Mouse (Mus musculus) MEL (cell line): ENCODE data around the gene Sall1.

Source experiments
- CTCF ChIP-seq, 3 experiments: IDR thresholded peaks in 2 of 3; conservative IDR thresholded peaks in 1 of 3; 2 replicates each; pipeline ENCODE4 v1.5.1; 2011 to 2012; ENCODE audit warnings: low read length in 3 of 3, low read depth in 2 of 3, mild to moderate bottlenecking in 2 of 3, improper control_type of control experiment in 1 of 3, inconsistent platforms in 1 of 3, mixed read lengths in 1 of 3, moderate library complexity in 1 of 3; ENCODE audit not compliant: control insufficient read depth in 1 of 3, insufficient read depth in 1 of 3, poor library complexity in 1 of 3, severe bottlenecking in 1 of 3
- MEF2A ChIP-seq: IDR thresholded peaks from 2 replicates; pipeline ENCODE4 v1.6.1; 2014; ENCODE audit warnings: low read depth, mild to moderate bottlenecking, inconsistent platforms, low read length, improper control_type of control experiment; ENCODE audit not compliant: poor library complexity, insufficient replicate concordance, severe bottlenecking; ENCODE audit errors: extremely low read depth
- POLR2A ChIP-seq, 2 experiments: IDR thresholded peaks; 2 replicates each; pipeline ENCODE4 v1.6.1; 2011 to 2012; ENCODE audit warnings: low read length in 2 of 2, mild to moderate bottlenecking in 2 of 2, control low read depth in 1 of 2, improper control_type of control experiment in 1 of 2, low read depth in 1 of 2, moderate library complexity in 1 of 2; ENCODE audit not compliant: control insufficient read depth in 1 of 2, insufficient read depth in 1 of 2, poor library complexity in 1 of 2
- TAL1 ChIP-seq: IDR thresholded peaks from 2 replicates; pipeline ENCODE4 v1.6.1; 2012; ENCODE audit warnings: mild to moderate bottlenecking, inconsistent platforms, low read length, moderate library complexity, mixed read lengths
- ZC3H11A ChIP-seq: IDR thresholded peaks from 2 replicates; pipeline ENCODE4 v1.6.1; 2012; ENCODE audit warnings: low read depth, mild to moderate bottlenecking, inconsistent platforms, low read length, improper control_type of control experiment

GRCm38 (mm10) chr8:89046226-89046625, 2.3 kb upstream of the Sall1 start:
- TF ChIP-seq POLR2A (IDR thresholded peaks at IDR 0.05; ENCODE audit: control insufficient read depth in 1 of 2, insufficient read depth in 1 of 2, low read depth in 1 of 2, low read length in 2 of 2, poor library complexity in 1 of 2), result no peak
- TF ChIP-seq CTCF (IDR thresholded peaks at IDR 0.05 in 2 of 3, conservative IDR thresholded peaks at IDR 0.05 in 1 of 3; ENCODE audit: control insufficient read depth in 1 of 3, insufficient read depth in 1 of 3, low read depth in 2 of 3, low read length in 3 of 3, poor library complexity in 1 of 3, severe bottlenecking in 1 of 3), result no peak
- no peak for TF ChIP-seq TAL1
- TF ChIP-seq MEF2A, result no peak
- no peak for TF ChIP-seq ZC3H11A
